Mouse (Mus musculus): ENCODE results near the gene Epha1. TPM values are rescaled to one million over a fixed set of nuclear protein-coding genes. Genes with fewer than 3 reads are reported as not detected.
A peak's percentile ranks its signal among the peaks of the same experiment; 100 is the strongest.

The Epha1 gene
- 1.2 and 2.5 TPM in 2 replicates for total RNA-seq (2017)

DNA sequence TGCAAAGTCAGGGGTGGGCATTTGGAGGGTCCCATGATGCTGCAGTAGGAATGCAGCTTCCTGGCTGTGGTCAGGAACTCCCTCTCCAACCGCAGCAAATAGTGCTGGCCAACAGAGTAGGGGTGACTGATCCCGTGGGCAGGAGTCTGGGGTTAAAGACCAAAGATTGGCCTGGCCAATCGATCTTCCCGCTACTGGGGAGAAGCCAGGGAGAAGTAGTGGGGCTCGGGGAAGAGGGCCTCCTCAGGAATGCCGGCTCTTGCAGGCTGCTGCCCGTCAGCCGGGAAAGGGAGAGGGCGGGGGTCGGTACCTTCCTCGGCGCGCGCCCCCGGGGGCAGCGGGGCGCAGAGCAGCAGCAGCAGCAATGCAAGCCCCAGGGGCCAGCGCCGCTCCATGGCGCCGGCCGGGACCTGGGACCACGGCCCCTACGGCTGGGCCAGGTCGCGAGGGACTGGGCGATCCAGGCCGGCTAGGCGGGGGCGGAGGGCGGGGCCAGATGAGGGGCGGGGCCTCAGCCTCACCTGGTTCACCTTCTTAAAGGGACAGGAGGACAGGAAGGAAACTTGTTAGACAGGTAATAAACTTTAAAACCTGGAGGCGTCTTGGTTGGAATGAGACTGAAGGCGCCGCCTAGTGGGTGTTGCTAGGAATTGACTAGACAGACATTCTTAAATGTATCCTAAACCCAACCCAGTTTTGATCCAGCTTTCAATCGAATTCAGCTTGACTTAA, at the start of gene Epha1:
TSS of gene Epha1 (minus strand) at position 453 of the 732 bp plus-strand sequence.
- peak; percentile 55; the same call in 1 of the 2 replicates for ATAC-seq (ENCODE audit: extremely low read depth, insufficient number of reproducible peaks, low FRiP score, poor library complexity, severe bottlenecking)

DNA sequence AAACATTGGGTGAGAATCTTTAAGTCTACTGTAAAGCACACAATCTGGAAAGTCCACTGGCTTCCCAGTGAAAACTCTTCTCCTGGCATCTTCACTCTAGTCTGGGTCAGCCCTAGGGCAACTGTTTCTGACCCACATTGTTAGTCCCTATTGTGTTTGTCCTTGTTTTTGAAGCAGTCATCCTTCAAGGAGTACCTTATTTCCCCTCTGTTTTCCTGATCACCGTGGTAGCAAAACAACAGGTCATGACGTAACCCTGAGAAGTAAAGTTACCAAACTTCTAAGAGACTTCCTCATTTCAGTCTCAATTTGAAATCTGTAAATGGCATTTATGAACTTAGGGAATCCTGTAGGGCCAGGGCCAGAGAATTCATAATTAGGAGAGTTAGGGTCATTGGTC, 48.4 kb upstream of the Epha1 start:
- ATAC-seq (ENCODE audit: extremely low read depth, insufficient number of reproducible peaks, low FRiP score, poor library complexity, severe bottlenecking) = peak; percentile 93

DNA sequence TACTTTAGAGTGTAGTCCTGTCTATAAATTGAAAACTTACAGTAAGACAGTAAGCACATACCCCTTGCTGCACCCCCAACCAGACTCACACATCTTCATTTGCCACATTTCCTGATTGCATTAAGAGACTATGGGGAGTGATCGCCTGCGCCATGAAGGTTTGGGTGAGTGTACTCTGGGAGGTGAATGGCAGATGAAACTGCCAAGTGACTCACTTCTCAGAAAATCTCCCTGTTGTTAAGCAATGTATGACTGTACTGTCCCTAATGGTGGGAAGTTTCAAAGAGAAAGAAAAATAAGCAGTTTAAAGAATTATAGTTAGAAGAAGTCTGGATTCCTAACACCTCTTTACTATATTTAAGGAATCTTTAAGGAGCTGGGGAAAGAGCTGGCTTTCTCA, 46.4 kb upstream of the Epha1 start:
- peak; percentile 52; the same call in 1 of the 2 replicates for ATAC-seq (ENCODE audit: extremely low read depth, insufficient number of reproducible peaks, low FRiP score, poor library complexity, severe bottlenecking)

DNA sequence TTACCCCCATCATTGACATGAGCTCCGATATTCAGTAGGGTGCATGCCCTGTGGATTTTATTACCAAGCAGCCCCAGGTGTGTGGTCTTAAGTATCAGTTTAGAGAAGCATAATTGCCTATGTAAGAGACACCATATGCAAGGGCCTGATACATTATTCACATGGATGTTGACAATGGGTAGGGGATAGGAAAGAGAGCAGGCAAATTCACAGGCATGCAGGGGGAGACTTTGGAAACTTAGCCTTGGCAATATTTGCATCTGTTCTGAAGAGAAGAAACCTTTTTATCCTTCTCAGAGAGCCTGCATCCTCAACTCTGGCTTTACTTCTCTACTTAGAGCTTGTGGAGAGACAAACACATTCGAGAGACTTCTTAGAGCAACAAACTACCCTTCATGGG, 32.1 kb upstream of the Epha1 start, which contains the start of gene Tas2r135:
TSS of gene Tas2r135 (plus strand) at position 301 of the 400 bp plus-strand sequence.
- no peak for ATAC-seq (ENCODE audit: extremely low read depth, insufficient number of reproducible peaks, low FRiP score, poor library complexity, severe bottlenecking)

DNA sequence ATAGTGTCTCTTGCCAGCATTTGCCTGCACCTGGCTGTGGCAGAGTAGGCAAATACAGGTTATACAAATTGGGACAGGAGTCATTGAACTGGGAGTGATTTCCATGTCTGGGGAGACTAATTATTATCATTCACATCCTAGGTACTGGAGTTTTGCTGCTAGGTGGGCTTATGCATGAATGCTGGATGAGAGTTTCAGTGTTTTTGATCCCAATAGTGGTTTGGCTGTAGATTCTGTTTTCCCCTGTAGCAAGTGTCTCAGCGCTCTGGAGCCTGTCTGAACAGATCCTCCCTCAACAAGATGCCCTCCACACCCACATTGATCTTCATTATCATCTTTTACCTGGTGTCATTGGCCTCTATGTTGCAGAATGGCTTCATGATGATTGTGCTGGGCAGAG, 26.9 kb upstream of the Epha1 start, which contains the start of gene Tas2r143:
TSS of gene Tas2r143 (plus strand) at position 301 of the 400 bp plus-strand sequence.
- no peak for ATAC-seq (ENCODE audit: extremely low read depth, insufficient number of reproducible peaks, low FRiP score, poor library complexity, severe bottlenecking)

DNA sequence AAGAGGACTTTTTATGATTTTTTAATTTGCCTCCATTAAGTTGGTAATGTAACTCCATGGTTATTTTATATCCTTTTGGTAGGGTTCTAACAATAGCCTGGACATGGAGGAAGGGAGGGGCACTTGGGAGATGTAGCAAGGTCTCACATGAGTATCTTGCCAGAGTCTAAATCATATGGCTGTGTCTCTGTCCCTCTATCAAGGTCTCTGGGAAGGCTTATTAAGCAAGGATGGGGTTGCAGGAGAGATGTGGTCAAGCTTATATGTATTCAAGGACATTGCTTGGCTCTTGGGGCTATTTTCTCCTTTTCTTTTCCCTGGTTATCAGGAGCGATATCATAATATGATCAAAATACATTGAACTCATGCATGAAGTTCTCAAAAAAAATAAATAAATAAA, 25.9 kb upstream of the Epha1 start:
- ATAC-seq (ENCODE audit: extremely low read depth, insufficient number of reproducible peaks, low FRiP score, poor library complexity, severe bottlenecking) = no peak

DNA sequence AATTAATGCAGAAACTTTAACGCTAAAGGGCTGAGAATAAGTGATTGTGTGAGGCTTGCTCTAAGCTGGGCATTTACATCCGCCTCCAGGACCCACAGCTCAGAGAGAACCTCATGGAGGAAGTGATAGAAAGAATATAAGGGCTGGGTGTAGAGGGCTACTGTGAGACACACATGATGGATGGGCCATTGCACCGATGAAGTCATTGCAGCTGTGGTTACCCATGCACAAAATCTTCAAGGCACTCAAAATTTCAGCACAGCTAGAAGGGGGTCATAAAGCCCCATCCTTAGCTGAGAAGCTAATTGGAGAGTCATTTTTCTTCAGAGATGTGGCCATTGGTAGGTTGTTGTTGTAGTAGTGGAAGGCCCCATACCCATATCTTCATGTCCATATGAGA, 25.2 kb upstream of the Epha1 start:
- peak; percentile 37; the same call in 1 of the 2 replicates for ATAC-seq (ENCODE audit: extremely low read depth, insufficient number of reproducible peaks, low FRiP score, poor library complexity, severe bottlenecking)

DNA sequence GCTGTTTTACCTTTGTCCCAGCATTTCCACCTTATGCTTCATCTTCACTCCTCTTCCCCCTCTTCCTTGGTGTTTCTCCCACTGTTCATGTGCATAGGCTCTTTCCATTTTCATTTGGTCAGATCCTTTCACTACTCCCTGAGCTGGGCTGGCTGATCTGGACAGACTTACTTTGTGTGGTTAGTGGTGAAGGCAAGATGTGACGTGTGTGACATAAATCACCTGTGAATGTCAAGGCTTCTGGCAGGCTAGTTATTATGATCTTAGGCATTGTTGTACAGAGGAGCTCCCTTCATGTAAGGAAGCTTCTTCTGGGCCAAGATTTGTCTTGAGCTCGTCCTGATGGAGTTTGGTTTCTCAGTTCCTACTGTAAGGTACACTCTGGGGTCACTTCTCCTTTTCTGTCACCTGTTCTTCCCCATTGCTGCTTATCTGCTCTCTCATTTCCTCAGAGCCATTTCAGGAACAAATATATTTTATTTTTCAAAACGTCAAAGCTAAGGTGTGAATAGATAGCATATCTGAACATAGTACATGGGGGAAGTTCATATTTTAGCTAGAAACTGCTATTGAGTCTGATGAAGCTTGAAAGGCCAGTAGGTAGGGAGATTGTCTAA, 24.1 kb upstream of the Epha1 start:
- ATAC-seq (ENCODE audit: extremely low read depth, insufficient number of reproducible peaks, low FRiP score, poor library complexity, severe bottlenecking) = peak; percentile 65

DNA sequence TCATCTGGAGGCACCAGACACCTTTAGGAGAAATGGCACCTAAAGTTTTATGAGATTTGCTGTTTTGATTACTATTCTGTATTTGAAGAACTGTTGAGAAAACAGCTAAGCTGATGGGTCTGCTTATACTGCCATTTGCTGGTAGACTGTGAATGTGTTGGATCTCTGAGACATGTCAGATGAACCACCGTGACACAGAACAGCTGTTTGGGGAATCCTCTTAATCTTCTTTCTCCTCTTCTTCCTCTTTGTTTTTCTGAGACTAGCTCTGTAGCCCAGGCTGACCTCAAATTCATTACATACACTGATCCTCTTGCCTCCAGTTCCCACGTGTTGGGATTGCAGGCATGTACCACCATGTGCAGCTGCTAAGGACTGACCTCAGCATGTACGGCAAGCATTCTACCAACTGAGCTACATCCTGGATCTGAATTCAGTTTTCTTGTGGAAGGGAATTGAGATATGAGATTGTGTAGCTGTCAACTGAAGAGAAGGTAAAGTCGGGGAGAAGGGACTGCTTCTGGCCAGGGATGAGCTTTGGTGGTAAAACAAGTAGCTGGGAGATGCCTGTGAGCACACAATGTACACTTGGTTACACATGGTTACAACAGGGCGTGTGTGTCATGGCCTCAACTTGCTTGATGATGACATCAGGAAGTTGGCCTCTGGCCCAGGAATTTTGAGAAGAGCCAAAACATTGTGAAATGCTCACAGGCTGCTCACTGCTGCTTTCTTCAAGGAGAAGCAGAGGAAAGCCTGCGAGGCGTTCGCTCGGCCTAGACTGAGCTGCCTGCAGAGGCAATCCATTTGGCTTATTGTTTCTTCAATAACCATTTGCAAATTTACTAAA, 23.1 kb upstream of the Epha1 start:
- ATAC-seq (ENCODE audit: extremely low read depth, insufficient number of reproducible peaks, low FRiP score, poor library complexity, severe bottlenecking) = peak; percentile 82

DNA sequence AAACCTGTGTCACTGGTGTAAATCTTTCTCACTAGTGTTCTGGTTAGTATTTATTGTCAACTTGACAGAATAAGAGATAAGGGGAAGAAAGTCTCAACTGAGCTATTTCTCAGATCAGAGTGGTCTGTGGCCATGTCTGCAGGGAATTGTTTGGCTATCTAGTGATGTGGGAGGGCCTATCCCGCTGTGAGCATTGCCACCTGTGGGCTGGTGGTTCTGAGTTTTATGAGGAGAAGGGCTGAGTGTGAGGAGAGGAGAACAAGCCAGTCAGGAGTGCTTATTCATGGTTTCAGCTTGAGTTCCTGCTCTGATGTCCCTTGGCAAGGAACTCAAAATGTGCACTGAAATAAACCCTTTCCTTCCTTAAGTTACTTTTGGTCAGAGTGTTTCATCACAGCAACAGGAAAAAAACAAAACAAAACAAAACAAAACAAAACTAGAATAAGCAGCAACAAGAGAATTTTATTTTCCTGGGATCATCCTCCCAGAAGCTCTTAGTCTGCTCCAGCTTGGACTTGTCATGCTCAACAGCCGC, 18.8 kb upstream of the Epha1 start:
- no peak for ATAC-seq (ENCODE audit: extremely low read depth, insufficient number of reproducible peaks, low FRiP score, poor library complexity, severe bottlenecking)

DNA sequence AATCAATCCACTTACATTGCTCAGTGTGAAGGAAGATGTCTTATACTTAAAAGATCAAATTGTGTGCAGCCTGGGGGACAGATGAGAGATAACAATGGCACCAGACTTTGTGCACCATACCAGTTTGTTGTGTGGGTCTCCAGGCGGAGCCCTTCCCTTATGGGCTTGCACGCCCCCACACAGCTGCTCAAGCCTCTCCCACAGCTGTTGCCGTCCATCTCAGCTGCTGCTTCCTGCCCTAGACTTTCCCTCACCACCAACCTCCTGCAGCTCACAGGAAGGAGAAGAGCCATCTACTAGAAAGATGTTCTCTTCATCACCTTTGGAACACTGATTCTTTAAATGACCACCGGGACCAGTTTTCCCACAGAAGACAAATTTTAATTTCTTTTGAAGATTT, 12.6 kb upstream of the Epha1 start:
- ATAC-seq (ENCODE audit: extremely low read depth, insufficient number of reproducible peaks, low FRiP score, poor library complexity, severe bottlenecking) = no peak

DNA sequence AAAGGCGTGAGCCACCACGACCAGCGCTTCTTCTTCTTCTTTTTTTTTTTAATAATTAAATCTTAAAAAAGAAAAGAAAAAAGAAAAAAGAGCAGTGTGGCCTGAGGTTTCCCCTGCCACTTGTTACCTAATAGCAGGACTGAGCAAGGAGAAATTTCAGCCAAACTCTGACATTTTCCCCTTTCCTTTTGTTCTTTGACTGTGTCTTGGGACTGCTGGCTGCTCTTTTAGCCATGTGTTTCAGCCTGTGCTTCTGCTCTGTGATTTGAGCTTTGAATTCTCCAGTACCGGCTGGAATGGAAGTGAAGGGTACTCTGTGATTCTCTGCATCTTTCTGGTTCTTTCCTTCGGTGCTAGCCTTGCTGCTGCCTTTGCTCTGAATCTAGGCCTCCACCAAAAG, 10.3 kb upstream of the Epha1 start:
- no peak for ATAC-seq (ENCODE audit: extremely low read depth, insufficient number of reproducible peaks, low FRiP score, poor library complexity, severe bottlenecking)

DNA sequence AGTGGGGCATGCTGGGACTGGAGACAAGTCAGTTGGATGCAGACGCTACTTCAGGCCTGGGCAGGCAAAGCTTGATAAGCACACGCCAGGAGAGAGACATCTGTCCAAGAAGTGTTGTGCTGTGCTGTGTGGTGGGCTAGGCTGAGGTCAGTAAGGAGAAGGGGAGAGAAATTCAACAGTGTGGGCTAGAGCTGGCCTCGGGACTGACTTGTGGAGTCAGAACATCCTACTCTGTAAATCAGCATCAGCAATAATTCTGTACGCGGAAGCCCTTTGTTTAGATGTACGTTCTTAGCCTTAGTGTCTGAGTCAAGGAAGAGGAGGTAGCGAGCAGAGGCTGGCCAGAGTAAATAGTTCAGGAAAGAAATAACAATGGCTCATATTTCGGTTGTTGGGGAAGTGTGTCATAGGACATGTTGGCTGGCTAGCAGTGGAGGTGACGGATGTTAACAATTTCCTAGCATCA, 8.9 kb upstream of the Epha1 start:
- ATAC-seq (ENCODE audit: extremely low read depth, insufficient number of reproducible peaks, low FRiP score, poor library complexity, severe bottlenecking) = no peak

DNA sequence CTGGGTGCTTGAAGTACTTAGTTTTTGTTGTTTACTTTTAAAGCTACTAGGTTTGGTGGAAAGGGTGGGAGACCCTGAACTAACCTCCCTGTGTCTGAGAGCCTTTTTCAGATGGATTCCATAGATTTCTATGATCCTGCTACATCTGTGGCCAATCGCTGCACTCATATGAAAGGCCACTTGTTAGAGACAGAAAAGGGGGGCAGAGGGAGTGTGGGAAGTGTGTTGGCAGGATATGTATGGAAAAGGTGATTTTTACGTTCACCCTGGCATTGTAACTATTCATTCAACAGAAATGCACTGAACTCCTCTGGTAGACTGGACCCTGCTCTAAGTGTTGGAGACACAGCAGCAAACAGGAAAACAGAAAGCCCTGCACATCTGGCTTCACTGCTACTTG, 8.2 kb upstream of the Epha1 start:
- ATAC-seq (ENCODE audit: extremely low read depth, insufficient number of reproducible peaks, low FRiP score, poor library complexity, severe bottlenecking) = no peak

DNA sequence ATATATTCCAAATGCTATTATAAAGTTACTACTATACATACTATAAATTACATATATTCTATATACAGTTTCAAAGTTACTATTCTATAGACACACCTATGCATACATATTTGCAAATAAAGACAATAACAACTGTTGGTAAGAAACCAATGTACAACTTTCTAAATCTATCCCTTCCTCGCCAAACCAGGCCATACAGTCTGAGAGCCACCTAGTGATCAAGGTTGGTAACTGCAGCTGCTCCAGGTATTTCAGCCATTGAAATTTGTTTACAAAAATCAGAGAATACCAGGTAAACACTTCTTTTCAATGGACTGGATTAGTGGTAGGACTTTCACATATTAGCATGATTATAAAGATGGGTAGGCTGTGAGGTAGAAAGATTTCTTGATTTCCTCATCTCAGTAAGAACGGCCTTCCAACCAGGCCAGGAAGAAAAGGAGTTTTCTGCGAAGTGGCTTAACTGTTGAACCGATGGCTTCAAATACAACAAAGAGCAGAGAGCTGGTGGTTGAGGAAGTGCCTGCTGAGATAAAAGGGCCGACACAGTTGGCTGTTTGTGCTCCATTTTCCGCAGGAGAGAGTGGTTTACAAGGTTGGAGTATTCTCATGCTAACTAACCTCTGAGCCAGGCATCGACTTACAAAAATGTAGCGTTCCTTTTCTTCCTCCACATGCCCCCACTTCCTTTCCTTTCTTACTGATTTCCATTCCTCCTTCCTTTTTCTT, 7.5 kb upstream of the Epha1 start:
- ATAC-seq (ENCODE audit: extremely low read depth, insufficient number of reproducible peaks, low FRiP score, poor library complexity, severe bottlenecking) = peak; percentile 70

DNA sequence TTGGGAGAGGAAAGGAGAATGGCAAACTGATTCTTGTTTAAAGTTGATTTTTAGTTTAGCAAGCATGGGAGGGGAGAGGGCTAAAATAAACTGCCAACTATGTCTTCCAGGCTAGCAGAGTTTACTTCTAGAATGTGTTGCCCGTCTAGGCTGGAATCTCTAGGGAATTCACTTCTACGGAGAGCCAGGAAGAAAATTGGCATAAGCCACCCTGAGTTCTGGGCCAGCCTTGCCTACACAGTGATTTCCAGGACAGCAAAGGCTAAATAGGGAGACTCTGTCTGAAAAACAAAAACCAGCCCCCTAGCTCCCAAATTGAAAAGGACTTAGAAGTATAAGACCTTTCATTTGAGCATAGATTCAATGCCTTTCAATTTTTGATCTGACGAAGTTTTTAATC, 6.5 kb upstream of the Epha1 start:
- ATAC-seq (ENCODE audit: extremely low read depth, insufficient number of reproducible peaks, low FRiP score, poor library complexity, severe bottlenecking) = no peak

DNA sequence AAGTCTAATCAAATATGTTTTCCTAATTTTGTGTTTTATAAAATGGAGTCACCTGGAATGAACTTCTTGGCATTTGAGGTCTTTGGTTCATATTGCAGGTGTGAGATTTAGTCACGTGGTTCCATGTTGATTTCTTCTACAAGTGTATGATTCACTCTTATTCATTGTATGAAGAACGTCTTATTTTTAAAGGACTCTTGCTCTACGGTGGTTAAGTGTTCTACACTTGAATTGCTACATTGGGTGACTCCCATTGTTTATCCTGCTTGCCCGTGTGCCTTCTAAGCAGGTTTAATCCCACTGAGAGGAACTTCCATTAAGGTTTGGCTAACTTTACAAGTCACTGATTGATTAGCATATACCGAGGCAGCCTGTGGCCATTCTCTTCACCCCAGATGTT, 4.2 kb upstream of the Epha1 start:
- no peak for ATAC-seq (ENCODE audit: extremely low read depth, insufficient number of reproducible peaks, low FRiP score, poor library complexity, severe bottlenecking)

DNA sequence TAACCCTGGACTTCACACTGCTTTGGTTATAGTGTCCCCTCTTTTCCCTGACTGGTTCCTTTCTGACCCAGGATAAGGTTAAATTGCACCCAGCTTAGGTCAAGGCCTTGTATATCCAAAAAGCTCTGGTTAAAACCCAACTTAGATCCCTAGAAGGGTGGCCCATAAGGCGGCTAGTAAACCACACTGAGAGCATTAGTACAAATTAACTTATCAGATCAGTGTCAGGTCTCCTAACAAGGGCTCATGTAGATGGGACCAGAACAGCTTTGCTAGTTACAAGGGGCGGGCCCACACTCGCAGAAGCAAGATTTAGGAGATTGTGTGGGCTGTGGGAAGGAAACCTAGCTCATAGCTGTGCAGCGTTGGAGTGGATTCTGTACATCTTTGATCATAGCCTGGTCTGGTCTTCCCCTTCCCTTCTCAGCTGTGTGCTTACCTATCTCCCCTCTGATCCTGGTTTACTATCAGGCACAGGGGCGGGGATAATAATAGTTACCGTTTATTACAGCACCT, 3.5 kb upstream of the Epha1 start:
- ATAC-seq (ENCODE audit: extremely low read depth, insufficient number of reproducible peaks, low FRiP score, poor library complexity, severe bottlenecking) = no peak

All from neutrophil, adult 5-6 weeks (primary cell).